Mouse (Mus musculus) cerebellum, postnatal 10 days (tissue): ENCODE measurements around the gene Zfp867.
A peak's percentile ranks its signal among the peaks of the same experiment; 100 is the strongest.

Source experiments
- DNase-seq, 2 experiments: peaks; one replicate each; pipeline ENCODE4 v3.0.0; 2021; ENCODE audit warnings: mixed read lengths in 2 of 2

Zfp867 gene

DNA sequence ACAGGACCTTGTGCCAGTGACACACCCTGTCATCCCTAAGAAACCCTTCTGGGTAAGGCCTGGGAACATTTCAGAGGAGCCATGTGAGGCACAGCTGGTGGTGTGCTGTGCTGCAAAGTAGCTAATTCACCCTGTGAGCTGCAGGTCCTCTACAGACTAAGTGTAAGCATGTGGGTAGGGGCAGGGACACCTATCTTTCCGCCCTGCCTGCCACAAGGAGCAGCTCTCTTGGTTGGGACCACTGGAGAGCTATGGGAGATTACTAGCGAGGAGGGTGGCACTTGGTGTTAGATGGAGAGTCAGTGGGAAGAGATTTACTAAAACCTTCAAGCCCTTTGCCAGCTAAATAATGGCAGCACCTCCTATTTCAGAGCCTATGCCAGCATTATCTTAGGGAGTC is 15.4 kb downstream of the Zfp867 start:
- DNase-seq, result no peak

- no peak for DNase-seq
These were observed 15.9 kb downstream of the Zfp867 start for GRCm38 (mm10) chr11:59456346-59456745.

DNA sequence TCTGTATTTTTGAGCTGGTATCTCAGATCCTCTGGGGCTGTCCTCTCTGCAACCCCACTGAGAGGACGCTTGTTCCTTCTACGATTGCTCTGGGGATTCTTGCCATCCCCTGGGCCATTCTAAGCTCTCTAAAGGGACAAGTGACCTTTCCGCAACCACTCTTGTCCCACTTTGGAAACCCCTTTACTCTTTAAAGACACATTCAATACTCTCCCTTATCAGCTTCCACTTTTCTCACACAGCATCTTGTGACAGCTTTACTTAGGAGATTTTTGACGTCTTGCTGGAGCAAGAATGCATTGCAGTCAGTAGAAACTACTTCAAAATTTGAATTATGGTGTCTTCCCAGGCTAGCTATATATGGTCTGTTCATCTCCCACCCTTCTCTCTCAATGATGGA is 21.2 kb downstream of the Zfp867 start, which contains the start of gene Snap47:
Snap47 (minus strand) TSS at position 101 of the 400 bp plus-strand sequence.
- DNase-seq, result no peak

DNA sequence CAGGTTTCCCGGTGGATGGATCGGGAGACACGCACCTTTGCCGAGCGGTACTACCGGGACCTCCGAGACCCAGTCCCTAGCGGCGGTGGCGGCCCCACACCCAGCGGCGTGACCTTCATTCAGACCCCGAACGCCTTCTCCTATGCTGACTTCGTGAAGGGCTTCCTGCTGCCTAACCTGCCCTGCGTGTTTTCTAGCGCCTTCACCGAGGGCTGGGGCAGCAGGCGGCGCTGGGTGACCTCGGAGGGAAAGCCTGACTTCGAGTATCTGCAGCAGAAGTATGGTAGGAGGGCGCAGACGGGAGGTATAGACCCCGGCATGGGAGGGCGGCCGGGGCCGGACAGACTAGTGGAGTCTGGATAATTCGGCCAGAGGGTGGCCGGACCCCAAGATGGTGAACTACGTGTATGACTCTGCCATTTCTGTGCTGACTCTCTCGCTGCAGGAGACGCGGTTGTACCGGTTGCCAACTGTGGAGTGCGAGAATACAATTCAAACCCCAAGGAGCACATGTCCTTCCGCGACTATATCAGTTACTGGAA is 22.0 kb downstream of the Zfp867 start:
- no peak for DNase-seq

DNA sequence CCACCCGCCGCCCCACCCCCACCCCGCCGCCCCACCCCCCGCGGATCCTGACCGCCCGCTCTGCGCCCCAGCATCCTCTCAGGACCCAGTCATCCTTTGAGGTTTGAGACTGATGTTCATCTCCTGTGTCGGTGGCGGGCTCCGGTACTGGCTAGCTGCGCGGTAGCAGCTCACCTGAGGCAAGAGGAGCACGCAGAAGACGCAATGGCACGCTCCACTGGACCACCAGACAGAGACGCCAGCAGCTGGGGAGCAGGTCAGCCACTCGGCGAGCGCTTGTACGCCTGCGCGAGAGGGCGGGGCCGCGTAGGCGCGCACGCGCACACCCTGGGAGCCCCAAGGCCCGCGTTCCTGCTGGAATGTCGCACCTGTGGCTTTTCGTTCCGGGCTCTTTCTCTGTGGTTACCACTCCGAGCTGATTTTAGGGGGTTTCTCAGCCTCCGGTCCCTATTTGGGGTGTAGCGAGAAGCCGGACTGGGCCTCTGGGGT is 22.5 kb downstream of the Zfp867 start, which contains the start of gene Jmjd4:
Jmjd4 (plus strand) TSS at position 305 of the 489 bp plus-strand sequence.
- peak; percentile 97 for DNase-seq

- DNase-seq, result peak in 1 of 2 experiments; percentile 20
These were observed 29.2 kb downstream of the Zfp867 start for GRCm38 (mm10) chr11:59443102-59443501.

DNA sequence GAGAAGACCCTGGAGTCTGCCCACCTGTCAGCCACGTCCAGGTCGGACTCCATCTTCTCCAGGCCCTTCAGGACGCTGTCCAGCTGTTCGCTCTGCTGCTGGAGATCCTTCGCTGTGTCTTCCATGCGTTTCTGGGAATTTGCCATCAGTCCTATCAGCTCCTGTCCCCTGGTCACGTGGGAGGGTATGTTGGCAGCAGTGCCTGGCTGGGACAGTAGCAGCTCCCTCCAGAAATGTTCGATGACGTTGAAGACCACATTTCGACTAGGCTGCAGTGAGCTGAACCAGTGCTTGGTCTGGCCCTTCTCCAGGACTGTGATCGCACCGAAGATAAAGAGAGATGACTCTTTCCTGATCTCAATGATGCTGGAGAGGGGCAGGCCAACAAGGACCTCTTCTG is 34.3 kb downstream of the Zfp867 start:
- no peak for DNase-seq

- no peak for DNase-seq
These were observed 40.0 kb downstream of the Zfp867 start for GRCm38 (mm10) chr11:59432261-59432660.

GRCm38 (mm10) chr11:59429959-59430358 is 42.3 kb downstream of the Zfp867 start:
- DNase-seq, result no peak

- no peak for DNase-seq
These were observed 44.1 kb downstream of the Zfp867 start for GRCm38 (mm10) chr11:59428057-59428660.

- DNase-seq, result peak; percentile 25
These were observed 46.6 kb downstream of the Zfp867 start for GRCm38 (mm10) chr11:59425671-59426101.

DNA sequence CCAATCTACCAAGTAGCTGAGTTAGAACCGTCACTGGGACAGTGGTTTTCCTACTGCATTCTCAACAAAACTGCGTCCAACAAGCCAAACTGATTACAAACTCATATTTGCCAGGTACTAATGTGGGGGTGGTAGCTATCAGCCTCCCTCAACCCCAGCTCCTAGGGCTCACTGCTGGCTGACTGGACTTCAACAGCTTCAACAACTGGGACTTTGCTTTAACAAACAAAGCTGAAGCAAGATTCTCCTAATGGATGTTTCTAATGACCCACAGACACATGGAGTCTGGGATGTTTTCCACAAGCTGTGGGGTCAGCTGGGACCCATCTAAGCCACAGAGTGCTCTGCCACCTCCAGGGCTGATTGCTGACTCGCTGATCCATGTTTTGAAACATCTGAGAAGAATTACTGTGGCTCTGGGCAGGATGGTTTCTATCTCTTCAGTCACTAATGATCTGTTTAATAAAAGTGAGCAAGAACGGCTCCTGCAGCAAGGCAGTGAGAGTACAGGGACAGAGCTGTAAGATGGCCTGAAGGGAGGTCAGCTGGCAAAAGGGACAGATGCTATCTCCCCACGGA is 49.2 kb downstream of the Zfp867 start:
- no peak for DNase-seq

DNA sequence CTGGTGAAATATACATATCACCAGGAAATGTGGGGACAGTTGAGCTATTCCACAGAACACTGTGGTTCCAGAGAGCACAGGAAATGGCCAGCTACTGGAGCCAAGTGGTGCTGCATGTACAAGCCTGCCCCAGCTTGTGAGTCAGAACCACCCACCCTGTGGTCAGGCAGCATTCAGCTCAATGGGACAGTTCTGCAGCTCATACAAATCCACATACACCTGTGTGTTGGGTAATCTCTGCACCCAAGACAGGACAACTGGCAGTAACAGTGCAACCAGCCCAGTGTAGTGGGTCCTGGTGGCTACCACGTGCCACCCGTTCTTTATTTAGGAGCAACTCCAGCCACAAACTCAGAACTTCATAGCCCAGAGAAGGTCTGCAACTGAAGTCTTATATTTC is 50.3 kb downstream of the Zfp867 start:
- no peak for DNase-seq

DNA sequence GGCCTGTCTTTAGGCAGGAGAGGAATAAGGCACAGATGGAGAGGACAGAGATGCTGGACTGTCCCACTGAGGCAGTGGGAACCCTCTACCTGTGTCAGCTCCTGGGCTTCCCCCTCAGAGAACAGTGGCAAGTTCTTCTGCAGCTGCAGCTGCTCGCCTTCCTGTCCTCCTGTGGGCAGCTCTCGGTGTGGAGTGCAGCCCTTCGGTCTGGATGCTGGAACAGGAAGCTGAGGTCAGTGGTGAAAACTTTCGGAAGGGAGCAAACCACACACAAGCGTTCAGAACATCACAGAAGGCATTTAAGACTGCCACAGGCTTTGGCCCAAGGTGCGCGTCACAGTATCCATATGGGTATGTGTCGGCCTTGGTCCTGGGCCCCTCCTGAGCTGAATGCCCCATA is 50.8 kb downstream of the Zfp867 start:
- DNase-seq, result no peak

DNA sequence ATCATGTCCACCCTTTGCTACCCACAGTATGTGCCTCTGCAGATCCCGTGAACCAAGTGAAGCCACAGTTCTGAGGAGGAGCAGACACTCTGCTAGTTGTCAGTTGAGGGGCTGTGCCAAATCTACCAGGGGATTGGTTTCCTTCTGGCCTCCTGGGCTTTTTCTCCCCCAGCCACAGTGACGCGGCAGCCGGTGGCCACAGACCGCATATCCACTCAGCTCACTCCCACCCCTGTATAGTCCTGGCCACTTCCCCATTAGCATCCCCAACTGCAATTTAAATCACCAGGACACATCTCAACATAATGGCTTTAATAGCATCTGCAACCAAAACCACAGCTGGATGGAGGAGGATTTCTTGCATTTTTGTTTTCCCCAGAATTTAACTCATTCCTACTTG is 53.6 kb downstream of the Zfp867 start:
- no peak for DNase-seq

- no peak for DNase-seq
These were observed 59.0 kb downstream of the Zfp867 start for GRCm38 (mm10) chr11:59412999-59413863.

- DNase-seq, result peak; percentile 17
These were observed 60.2 kb downstream of the Zfp867 start for GRCm38 (mm10) chr11:59412058-59412457.
